Mouse (Mus musculus) retina, adult 2 months (tissue): ENCODE results near the gene Cerk.
"Not testable (repeated sequence)": the region's sequence is repeated elsewhere in the genome, so short reads cannot be mapped to it uniquely, and the experiment has no call there.

Experiments
- DNase-seq: peaks from one replicate; pipeline ENCODE4 v3.0.0-alpha.2; 2012; ENCODE audit warnings: low read depth, low spot score

Cerk gene

GRCm38 (mm10) chr15:86113342-86113710, 72.6 kb downstream of the Cerk start:
- DNase-seq: no peak

GRCm38 (mm10) chr15:86112707-86113341, 73.1 kb downstream of the Cerk start:
- no peak for DNase-seq

DNA sequence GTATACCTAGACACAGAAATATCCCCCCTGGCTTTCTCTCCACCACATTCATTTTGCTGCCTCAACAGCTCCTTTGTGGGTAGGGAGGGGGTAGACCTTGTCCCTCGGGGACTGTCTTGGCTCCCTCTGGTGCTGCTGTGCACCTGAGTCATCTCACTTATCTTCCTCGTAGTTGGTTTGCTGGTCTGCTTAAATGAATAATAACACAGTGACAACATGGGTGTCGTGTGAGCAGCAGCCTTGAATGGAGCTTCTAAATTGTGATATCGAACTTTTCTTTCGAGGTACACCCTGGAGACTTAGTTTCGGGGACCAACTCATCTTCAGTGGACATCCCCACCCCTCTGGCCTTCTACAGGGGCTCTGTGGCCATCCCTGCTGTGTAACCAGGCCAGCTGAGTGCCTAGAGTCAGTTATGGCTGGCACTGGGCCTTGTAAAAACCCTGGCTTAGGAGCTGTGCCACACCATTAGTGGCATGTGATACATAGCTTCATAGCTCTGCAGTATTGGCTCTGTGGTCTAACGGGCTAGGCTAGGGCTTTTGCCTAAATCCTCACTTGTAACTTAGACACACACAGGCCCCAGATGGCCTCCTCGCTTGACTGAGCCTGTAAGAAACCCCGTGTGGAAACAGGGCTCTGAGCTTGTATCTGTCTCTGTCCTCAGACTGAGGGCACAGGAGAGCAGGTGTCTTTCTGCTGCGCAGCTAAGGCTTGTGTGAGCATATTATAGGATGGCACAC, 75.4 kb downstream of the Cerk start:
- no peak for DNase-seq

GRCm38 (mm10) chr15:86109650-86110211, 76.2 kb downstream of the Cerk start:
- no peak for DNase-seq

DNA sequence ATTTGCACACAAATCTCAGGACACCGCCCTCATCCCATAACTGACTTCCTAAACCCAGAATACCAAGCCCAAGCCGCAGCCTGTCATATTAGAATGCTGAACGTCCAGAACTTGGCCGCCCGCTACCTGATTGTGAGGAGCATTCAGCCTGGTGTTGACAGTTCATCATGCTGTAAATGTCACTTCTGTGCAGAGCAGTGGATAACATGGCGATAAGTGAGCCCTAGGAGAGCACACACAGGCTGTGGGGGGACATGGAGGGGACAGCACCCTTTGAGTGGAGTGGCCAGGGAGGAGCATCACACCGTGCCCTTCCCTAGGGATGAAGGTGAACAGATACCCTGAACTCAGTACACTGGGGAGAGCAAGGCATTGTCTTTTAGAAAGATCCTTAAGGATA, 76.7 kb downstream of the Cerk start:
- no peak for DNase-seq

DNA sequence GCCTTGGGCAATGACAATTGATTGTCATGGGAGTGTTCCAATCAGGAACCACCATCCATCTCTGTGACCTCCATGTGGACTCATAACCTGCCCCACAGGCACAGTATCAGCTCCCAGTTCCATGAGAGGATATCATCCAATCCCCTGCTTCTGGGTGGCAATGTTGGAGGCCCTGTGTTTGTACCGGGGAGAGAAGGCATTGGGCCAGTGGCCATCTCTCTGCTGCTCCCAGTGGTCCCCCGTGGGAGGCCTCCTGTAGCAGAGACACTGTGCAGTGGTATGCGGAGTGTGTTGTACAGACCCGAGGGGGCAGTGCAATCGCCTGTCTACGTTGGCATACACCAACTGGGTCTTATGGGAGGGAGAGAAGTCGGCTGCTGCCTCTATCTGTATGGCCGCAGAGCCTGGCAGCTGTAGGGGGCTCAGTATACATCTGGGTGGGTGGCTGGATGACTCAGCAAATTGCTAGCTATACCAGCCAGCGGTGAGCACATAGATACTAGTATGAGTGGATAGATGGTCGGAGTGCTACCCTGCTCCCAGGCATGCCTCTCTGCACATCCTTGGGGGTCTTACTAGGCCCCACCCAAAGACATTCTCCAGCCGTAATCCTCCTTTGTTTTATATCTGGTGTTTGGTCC, 78.0 kb downstream of the Cerk start:
- DNase-seq: no peak

DNA sequence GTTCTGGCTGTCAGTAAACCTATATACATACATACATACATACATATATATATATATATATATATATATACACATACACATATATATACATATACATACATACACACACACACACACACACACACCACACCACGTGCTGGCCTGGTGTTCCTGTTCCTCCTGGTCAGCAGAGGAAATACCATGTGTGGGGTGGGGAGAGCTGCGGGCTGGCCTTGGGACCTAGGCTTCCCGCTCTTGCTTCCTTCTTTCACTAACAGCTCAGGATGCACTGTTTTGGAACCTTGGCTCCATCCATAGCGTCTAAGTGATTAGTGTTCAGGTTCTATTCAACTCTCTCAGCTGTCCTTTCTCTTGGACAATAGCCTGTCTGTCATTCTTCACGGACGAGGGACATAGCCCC, 80.2 kb downstream of the Cerk start:
- DNase-seq: no peak

GRCm38 (mm10) chr15:86105345-86105697, 80.6 kb downstream of the Cerk start:
- DNase-seq: no peak

DNA sequence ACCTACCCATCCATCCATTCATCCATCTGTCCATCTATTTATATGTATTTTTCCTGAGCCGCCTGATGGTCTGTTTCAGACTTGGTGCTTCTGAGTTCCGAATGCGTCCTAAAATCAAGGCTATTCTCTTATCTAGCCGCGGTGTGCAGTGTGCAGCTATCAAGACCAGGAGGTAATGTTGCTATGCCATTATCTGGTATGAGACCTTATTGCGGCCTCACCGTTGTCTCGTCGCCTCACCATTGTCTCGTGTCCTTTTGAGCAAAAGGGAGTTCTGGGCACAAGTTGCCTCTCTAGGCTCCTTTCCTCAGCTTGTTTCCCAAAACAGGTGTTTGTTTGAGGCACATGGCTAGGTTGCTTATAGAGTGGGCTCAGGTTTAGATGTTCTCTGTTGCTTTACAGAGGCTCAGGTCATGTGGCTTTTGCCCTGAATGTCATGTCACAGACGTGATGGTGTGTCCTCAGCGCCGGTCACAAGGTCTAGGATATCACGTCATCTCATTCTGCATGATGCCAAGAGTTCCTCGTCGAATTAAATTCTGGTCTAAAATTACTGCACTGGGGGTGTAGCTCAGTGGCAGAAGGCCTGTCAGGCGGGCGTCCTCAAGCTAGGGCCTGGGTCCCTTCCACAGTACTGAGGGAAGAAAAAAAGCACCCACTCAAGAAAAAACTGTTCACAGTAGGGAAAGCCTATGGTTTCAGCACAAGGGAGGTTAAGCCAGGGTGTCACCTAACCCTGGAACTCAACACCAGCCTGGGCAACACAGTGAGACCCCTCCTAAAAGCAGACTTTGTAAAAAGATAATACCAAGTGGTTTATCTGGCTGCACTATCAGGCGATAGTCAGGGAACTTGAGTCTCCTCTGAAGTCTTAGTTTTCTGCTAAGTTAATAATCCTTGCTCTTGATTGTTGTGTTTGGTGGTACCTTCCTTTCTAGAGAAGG, 81.3 kb downstream of the Cerk start:
- DNase-seq: no peak

DNA sequence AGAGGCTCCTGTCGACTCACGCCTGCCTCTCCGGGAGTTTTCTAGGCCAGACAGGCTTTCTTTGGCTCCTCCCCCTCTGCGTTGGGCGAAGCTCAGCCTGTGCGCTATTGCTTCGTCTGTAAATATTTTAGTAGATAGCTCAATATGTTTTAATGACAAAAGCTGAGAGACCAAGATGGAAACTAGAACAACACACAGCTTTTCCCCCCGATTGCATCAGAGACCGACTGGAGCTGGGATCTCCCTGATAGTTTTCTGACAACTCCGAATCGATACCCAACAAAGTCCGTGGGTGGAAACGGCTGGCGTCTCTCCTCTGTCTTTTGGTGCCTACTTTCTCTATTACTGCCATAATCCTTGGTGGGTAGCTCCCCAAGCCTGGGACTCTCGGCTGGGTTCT, 83.6 kb downstream of the Cerk start:
- no peak for DNase-seq

DNA sequence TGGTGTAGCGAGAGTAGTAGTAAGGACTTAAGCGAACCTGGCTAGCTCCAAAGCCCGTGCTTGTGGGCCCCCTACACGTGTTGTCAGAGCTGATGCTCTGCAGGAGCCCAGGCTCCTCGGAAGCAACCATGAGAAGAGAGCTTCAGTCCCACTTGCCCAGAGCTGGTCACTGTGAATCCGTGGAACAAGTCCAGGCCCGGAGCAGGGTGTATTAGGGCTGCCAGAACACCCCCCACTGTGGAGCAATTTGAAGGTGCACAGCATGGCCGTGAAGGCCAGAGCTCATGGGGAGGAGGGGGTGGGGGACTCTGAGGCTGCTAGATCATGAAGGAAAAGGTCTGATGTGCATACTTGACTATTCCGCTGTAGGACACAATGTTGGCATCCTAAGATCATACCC, 84.4 kb downstream of the Cerk start:
- no peak for DNase-seq

DNA sequence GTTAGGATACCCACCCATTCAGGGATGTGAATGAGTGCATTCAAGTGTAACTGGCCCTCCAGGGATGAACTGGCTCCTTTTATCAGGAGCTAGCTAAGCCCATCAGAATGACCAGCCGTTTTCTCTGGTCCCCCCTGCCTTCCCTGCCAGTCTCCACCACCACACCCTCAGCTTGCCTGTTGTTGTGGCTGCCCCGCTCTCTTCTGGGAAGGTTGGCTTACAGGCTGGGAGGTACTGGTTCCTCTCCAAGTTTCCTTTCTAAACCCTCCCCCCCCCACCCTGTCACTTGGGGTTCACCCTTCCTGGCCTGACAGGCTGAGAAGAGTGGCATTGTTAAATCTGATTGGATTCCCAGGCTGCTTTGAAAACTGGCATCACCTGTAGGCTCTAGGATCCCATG, 88.1 kb downstream of the Cerk start:
- no peak for DNase-seq

DNA sequence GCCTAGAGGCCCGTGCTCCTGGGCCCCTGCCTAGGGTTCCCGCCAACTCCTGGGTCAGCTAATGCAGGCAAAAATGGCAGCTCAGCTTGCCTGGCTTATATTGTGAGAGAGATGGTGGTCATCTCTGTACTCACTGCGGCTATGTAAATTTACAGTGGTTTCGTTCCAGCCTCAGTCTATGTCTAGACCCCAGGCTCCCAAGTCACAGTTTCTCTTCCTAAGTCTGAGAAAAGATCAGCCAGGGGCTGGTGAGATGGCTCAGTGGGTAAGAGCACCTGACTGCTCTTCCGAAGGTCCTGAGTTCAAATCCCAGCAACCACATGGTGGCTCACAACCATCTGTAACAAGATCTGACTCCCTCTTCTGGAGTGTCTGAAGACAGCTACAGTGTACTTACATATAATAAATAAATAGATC, 89.3 kb downstream of the Cerk start:
- not testable (repeated sequence) for DNase-seq

DNA sequence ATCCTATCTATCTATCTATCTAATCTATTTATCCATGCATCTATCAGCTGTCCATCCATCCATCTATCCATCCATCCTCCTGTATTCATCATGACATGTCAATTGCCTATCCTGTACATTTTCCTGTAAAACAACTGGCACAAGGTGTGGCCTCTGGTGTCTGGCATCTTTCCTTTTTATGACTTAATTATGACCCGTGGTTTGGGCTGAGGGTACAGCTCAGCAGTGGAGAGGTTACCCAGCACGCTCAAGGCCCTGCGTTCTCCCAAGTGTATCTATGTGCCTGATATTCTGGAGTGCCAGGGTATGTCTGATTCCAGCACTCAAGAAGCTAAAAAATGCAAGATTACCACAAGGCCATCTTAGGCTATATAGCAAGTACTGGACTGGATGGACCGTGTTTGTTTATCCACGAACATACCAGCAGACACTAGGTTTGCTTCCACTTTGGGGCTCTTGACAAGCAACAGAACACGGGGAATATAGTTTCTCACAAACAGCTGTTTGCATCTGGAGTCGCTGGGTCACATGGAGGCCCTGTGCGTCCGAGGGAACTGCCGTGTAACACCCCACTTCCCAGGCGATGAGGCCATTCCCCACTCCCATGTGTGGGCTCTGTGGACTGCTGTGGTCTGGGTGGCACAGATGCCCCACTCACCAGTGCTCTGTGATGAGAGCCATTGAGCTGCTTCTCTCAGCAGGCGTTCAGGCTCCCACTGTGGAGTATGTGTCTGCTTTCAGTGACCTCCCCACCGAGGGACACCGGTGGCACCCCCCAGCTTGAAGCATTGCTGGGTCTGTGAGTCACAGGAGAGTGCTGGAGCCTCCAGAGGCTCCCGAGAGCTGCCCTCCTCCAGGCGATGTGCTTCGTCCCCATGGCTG, 90.0 kb downstream of the Cerk start:
- DNase-seq: no peak

DNA sequence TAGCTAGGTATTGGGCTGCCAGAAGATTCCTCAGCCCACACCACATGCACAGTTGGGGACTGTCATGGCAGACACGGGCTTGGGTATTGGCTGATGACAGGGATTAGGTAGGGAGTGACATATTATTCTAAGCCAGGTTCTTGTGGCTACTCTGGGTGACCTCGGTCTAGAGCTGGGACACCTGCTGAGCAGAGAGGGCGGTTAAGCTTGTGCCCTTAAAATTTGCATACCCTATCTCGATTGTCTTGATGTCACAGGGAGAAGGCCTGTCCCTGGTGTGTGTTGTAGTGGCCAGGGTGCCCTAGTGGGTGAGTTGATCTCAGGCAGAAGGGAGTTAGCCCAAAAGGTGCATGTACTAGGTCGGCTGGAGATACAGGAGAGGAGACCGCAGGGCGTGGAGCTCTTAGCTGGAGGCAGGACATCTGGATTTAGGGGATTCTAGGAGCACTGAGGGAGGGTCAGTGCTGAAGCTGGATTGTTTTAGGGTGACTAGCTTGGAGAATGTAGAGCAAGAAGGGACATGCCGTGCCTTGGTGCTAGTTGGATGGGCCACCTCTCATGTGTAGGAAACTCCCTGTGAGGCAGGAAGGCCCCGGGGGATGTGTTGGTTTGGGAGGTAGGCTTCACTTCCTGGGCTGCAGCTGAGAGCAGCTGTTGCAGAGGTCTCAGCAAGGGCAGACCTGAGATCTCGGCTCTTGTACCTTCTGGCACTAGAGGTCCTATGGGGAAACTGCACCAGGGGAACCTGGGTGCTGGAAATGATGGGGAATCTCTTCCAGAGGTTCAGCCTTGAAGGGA, 91.4 kb downstream of the Cerk start:
- no peak for DNase-seq

GRCm38 (mm10) chr15:86093236-86093635, 92.7 kb downstream of the Cerk start:
- DNase-seq: no peak

GRCm38 (mm10) chr15:86091998-86092670, 93.8 kb downstream of the Cerk start:
- no peak for DNase-seq

DNA sequence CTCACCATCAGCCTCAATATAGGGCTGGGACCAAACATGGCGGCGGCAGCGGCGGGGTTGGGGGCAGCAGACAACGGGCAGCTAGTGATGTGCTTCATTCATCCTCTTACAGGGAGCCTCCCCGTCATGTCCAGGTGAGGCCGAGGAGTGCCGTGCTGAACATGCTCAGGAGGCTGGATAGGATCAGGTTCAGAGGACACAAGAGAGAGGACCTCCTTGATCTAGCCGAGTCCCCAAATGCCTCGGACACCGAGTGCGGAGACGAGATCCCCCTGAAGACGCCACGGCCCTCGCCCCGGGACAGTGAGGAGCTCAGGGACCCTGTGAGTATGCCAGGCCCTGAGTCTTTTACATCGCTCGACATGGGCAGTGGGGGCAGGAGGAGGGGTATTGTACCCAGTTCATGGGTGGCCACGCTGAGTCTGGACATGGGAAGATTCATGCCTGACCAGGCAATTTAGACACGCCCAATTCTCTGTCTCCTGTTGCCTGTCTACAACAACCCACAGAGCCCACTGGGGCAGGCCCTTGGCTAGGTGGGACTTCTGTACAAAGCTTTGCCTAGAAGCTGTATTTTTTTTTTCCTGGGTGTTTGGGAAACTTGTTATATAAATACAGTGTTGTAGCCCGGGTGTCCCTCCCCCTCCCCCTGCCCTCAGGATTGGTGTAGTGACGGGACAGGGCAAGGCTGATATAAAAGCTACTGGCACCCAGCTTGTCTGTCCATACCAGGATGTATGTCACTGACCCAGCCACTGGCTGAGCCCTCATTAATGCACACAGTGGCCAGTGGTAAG, 94.5 kb downstream of the Cerk start:
- no peak for DNase-seq
